Mouse (Mus musculus) hindbrain, postnatal 0 days (tissue): ENCODE results near the gene 1810055G02Rik. TPM values are rescaled to one million over a fixed set of nuclear protein-coding genes. Genes with fewer than 3 reads are reported as not detected.

ENCODE experiments used
- ATAC-seq: fragments of 200-750 bp; cut with Nextera tagmentation; 2 replicates; pipeline ENCODE4 v1.8.0; 2017; ENCODE audit warnings: mild to moderate bottlenecking, moderate TSS enrichment, moderate library complexity
- DNase-seq: peaks from one replicate; pipeline ENCODE4 v3.0.0-alpha.2; 2015; ENCODE audit warnings: low spot score
- H3K27ac ChIP-seq: fragments of 300-500 bp; sonication (generic); 2 replicates; pipeline ENCODE4 v1.5.1; 2014; ENCODE audit warnings: mild to moderate bottlenecking
- H3K27me3 ChIP-seq: fragments of 300-500 bp; sonication (generic); 2 replicates; pipeline ENCODE4 v1.6.1; 2014; ENCODE audit warnings: low read length, mixed read lengths; ENCODE audit not compliant: insufficient read depth
- H3K36me3 ChIP-seq: fragments of 300-500 bp; sonication (generic); 2 replicates; pipeline ENCODE4 v1.6.1; 2014; ENCODE audit warnings: low read length, mixed read lengths; ENCODE audit not compliant: insufficient read depth
- H3K4me1 ChIP-seq: fragments of 300-500 bp; sonication (generic); 2 replicates; pipeline ENCODE4 v1.6.1; 2014; ENCODE audit warnings: antibody characterized with exemption, low read length, mixed read lengths; ENCODE audit not compliant: insufficient read depth
- H3K4me2 ChIP-seq: fragments of 300-500 bp; sonication (generic); 2 replicates; pipeline ENCODE4 v1.6.1; 2014; ENCODE audit warnings: low read depth, mild to moderate bottlenecking, low read length, moderate library complexity, mixed read lengths
- H3K4me3 ChIP-seq: fragments of 300-500 bp; sonication (generic); 2 replicates; pipeline ENCODE4 v1.5.1; 2014; ENCODE audit warnings: low read length
- H3K9ac ChIP-seq: fragments of 300-500 bp; sonication (generic); replicated peaks from 2 replicates; pipeline ENCODE4 v1.6.1; 2014; ENCODE audit warnings: mild to moderate bottlenecking, low read length, moderate library complexity, mixed read lengths
- H3K9me3 ChIP-seq: fragments of 300-500 bp; sonication (generic); 2 replicates; pipeline ENCODE4 v1.6.1; 2016; ENCODE audit warnings: low read length, mixed read lengths
- CTCF ChIP-seq: IDR thresholded peaks from 2 replicates; pipeline ENCODE4 v1.5.1; 2016; ENCODE audit warnings: antibody characterized with exemption, control low read depth, low read depth
- WGBS: fragments of 180-500 bp; shearing (Covaris S2); extraction: QIAGEN DNeasy Blood & Tissue Kit; methylation state at CpG from one replicate; pipeline ENCODE4 v1.1.7; 2014; 5-methylcytosine and 5-hydroxymethylcytosine counted together
- polyA plus RNA-seq: library from polyadenylated mRNA; unstranded; fragments of >200 nt; fragmentation: Nextera tagmentation; extraction: Ambion mirVana; gene quantifications from 2 replicates; pipeline ENCODE4 v1.2.1, GENCODE M21; 2015
- total RNA-seq: library from RNA; depleted of rRNA; stranded (reverse); fragments of >200 nt; gene quantifications from 2 replicates; pipeline ENCODE4 v1.2.3, GENCODE M21; 2014

1810055G02Rik gene
- total and polyA plus RNA-seq, 2 experiments from 2014 or later: 37.2 to 57.7 TPM

- Histone ChIP-seq H3K27ac (0 out of 2 replicates have a peak overlapping the region, but pooled peaks have one; percentile 4), H3K36me3 (no peaks in the 10 kb centered on the region), H3K4me1 (no peaks in the 10 kb centered on the region), H3K27me3 (no peaks in the 10 kb centered on the region), H3K9ac (no peak overlapping the region), H3K9me3 (0 out of 2 replicates have a peak, but pooled peaks cover 2% of the 10 kb centered on the region), H3K4me2 (no peak overlapping the region), H3K4me3 (no peak overlapping the region)
- 48% methylated on average over 13 of the region's 13 CpGs for WGBS
- ATAC-seq (no peak), DNase-seq (no peak)
- TF ChIP-seq CTCF: no peak; the same call in 1 of the 2 replicates
Observed at GRCm38 (mm10) chr19:3669100-3669499, 39.0 kb upstream of the 1810055G02Rik start.

DNA sequence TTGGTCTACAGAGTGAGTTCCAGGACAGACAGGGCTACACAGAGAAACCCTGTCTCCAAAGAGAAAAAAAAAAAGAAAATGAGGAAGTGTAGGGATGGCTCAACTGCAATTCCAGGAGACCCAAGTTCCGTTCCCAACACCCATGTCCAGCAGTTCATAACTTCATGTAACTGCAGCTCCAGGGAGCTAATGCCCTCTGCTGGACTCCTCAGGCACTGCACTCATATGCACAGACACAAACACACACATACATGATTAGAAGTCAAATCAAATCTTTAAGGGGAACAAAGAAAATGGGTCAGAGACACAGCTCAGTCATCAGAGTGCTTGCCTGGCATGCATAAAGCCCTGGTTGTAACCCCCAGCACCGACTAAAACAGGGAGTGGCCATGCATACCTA lies 34.9 kb upstream of the 1810055G02Rik start:
- DNase-seq (no peak), ATAC-seq (no peak)
- peak; percentile 33 for TF ChIP-seq CTCF
- 0 out of 2 replicates have a peak, but pooled peaks cover 2% of the 10 kb centered on the region for H3K9me3 ChIP-seq
- H3K4me1 ChIP-seq: no peaks in the 10 kb centered on the region
- H3K27ac ChIP-seq: no peak overlapping the region
- no peaks in the 10 kb centered on the region for H3K27me3 ChIP-seq
- no peak overlapping the region for H3K4me2 ChIP-seq
- WGBS: 96% methylated on average over 2 of the region's 2 CpGs
- H3K4me3 ChIP-seq: no peak overlapping the region
- H3K36me3 ChIP-seq: no peaks in the 10 kb centered on the region
- no peak overlapping the region for H3K9ac ChIP-seq

DNA sequence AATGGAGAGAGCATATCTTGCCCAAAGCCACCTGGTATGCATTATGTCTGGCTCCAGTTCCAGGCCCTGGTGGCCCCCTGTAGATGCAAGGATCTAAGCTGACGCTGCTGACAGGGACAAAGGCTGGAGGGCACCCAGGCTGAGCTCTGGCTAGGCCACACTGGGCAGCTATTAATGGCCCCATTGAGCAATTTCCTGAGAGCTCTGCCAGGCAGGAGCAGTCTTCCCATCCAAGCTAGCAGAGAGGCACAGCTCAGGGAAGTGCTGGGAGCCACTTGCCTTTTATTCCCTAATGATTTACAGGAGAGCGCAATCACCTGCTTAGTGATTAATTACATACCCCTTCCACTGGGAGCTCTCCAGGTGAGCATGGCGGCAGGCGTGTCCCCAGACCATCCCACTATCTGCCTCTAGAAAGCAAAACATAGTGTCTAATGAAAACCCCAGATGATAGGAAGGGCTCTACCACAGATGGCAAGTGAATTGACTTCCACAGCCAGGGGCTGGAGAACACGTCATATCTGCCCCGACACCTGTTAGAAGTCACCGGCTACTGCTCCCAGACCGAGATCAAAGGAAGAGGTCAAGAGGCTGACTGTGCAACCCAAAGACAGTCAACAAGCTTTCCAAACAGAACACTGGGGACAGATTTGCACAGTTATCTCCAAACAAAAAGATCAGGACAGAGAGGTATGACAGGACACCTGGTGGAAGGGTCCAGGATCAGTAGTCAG lies 33.8 kb upstream of the 1810055G02Rik start:
- no peaks in the 10 kb centered on the region for H3K4me1 ChIP-seq
- no peak for ATAC-seq
- no peak for TF ChIP-seq CTCF

GRCm38 (mm10) chr19:3680732-3681131 lies 27.4 kb upstream of the 1810055G02Rik start:
- Histone ChIP-seq H3K27ac (peak overlapping the region; percentile 65; the same call in 1 of the 2 replicates), H3K4me1 (peaks cover 24% of the 10 kb centered on the region)
- WGBS: 67% methylated on average over 7 of the region's 7 CpGs

More for the DNA sequence above, 33.8 kb upstream of the 1810055G02Rik start:
- Histone ChIP-seq H3K36me3 (no peaks in the 10 kb centered on the region), H3K4me2 (no peak overlapping the region), H3K9ac (no peak overlapping the region), H3K4me3 (no peak overlapping the region), H3K27ac (no peak overlapping the region), H3K9me3 (0 out of 2 replicates have a peak, but pooled peaks cover 2% of the 10 kb centered on the region), H3K27me3 (no peaks in the 10 kb centered on the region)
- DNase-seq: no peak
- 83% methylated on average over 8 of the region's 8 CpGs for WGBS

DNA sequence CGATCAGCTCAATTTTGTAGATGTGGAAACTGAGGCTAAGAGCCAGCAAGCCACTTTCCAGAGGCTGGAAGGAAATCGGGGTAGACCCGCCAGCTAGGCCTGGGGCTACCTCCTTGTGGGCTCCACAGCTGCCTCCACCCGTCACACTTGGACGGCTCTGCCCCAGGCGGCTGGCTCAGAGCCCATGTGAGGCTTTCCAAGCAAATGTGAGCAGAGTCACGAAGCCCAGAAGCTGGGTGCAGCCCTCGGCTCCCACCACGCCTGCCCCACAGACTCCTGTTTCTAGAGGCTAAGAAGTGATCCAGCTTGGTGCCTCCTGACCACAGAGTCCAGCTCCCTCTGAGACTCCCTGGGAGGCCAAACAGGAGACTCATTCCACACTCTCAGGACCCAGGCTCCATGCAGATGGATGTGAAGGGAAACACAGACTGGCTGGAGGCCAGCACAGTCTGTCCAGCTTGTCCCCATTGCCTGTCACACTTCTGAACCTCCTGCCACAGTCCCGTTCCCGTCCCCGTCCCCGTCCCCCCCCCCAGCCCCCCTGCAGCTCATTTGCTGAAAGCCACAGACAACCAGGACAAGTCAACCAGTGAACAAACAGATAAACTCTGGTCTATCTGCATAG lies 26.7 kb upstream of the 1810055G02Rik start:
- WGBS: 22% methylated on average over 13 of the region's 13 CpGs
- no peaks in the 10 kb centered on the region for H3K36me3 ChIP-seq
- H3K4me3 ChIP-seq: no peak overlapping the region
- no peak for TF ChIP-seq CTCF
- no peaks in the 10 kb centered on the region for H3K9me3 ChIP-seq
- H3K4me1 ChIP-seq: peaks cover 27% of the 10 kb centered on the region
- H3K4me2 ChIP-seq: 0 out of 2 replicates have a peak overlapping the region, but pooled peaks have one; percentile 6
- H3K27me3 ChIP-seq: no peaks in the 10 kb centered on the region
- ATAC-seq: peak; percentile 68
- H3K27ac ChIP-seq: peak overlapping the region; percentile 65; the same call in 1 of the 2 replicates
- no peak overlapping the region for H3K9ac ChIP-seq
- DNase-seq: peak; percentile 75

More at GRCm38 (mm10) chr19:3680732-3681131, 27.4 kb upstream of the 1810055G02Rik start:
- ATAC-seq (no peak), DNase-seq (no peak)
- Histone ChIP-seq H3K9ac (no peak overlapping the region), H3K4me2 (no peak overlapping the region), H3K4me3 (no peak overlapping the region), H3K27me3 (no peaks in the 10 kb centered on the region), H3K36me3 (no peaks in the 10 kb centered on the region), H3K9me3 (no peaks in the 10 kb centered on the region)
- no peak for TF ChIP-seq CTCF

DNA sequence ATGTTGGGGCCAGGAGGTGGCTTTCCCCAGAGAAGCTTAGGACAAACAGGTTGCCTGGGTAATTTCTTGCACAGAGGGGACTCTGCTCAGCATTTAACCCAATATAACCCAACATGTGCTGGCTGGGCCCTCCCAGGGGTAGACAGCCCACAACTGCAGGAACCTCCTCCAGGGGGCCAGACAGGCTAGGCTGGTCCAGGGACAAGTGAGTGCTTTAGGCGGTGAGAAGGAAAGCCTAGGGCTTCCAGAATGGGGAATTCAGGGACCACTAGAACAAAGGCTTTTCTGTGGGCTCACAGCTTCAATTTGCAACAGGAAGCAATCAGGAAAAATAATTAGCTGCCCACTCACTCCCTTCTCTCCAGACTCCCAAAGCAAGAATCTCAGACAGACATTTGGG lies 23.7 kb upstream of the 1810055G02Rik start:
- peak overlapping the region; percentile 1; the same call in 1 of the 2 replicates for H3K4me2 ChIP-seq
- ATAC-seq (no peak), DNase-seq (no peak)
- WGBS: 33% methylated on average over 1 of the region's 1 CpGs
- no peak overlapping the region for H3K4me3 ChIP-seq
- H3K27me3 ChIP-seq: 0 out of 2 replicates have a peak, but pooled peaks cover 5% of the 10 kb centered on the region
- peaks cover 27% of the 10 kb centered on the region for H3K4me1 ChIP-seq
- no peak overlapping the region for H3K27ac ChIP-seq
- no peak for TF ChIP-seq CTCF
- H3K9ac ChIP-seq: no peak overlapping the region
- no peaks in the 10 kb centered on the region for H3K9me3 ChIP-seq
- no peaks in the 10 kb centered on the region for H3K36me3 ChIP-seq
